Mouse (Mus musculus) embryonic facial prominence, embryonic 12.5 days (tissue): Measurements from ENCODE around the gene Dnajc2. TPM values are rescaled to one million over a fixed set of nuclear protein-coding genes. Genes with fewer than 3 reads are reported as not detected.
A peak's percentile ranks its signal among the peaks of the same experiment; 100 is the strongest.

Source experiments
- ATAC-seq: fragments of 200-750 bp; cut with Nextera tagmentation; 2 replicates; pipeline ENCODE4 v1.8.0; 2017; ENCODE audit not compliant: insufficient number of reproducible peaks, insufficient read depth, low FRiP score, low TSS enrichment
- H3K27ac ChIP-seq: fragments of 300-500 bp; sonication (generic); 2 replicates; pipeline ENCODE4 v1.5.1; 2016; ENCODE audit warnings: mild to moderate bottlenecking
- H3K27me3 ChIP-seq: fragments of 300-500 bp; sonication (generic); 2 replicates; pipeline ENCODE4 v1.6.1; 2016; ENCODE audit warnings: mild to moderate bottlenecking, moderate library complexity
- H3K36me3 ChIP-seq: fragments of 300-500 bp; sonication (generic); 2 replicates; pipeline ENCODE4 v1.6.1; 2016; ENCODE audit warnings: mild to moderate bottlenecking
- H3K4me1 ChIP-seq: fragments of 300-500 bp; sonication (generic); 2 replicates; pipeline ENCODE4 v1.6.1; 2016
- H3K4me2 ChIP-seq: fragments of 300-500 bp; sonication (generic); replicated peaks from 2 replicates; pipeline ENCODE4 v1.6.1; 2016; ENCODE audit warnings: mild to moderate bottlenecking, moderate library complexity
- H3K4me3 ChIP-seq: fragments of 300-500 bp; sonication (generic); 2 replicates; pipeline ENCODE4 v1.5.1; 2016; ENCODE audit warnings: mild to moderate bottlenecking
- H3K9ac ChIP-seq: fragments of 300-500 bp; sonication (generic); 2 replicates; pipeline ENCODE4 v1.6.1; 2016; ENCODE audit warnings: mild to moderate bottlenecking, moderate library complexity
- H3K9me3 ChIP-seq: fragments of 300-500 bp; sonication (generic); 2 replicates; pipeline ENCODE4 v1.6.1; 2016; ENCODE audit warnings: mild to moderate bottlenecking, moderate library complexity
- WGBS: fragments of 180-500 bp; shearing (Covaris S2); methylation state at CpG from one replicate; pipeline ENCODE4 v1.1.7; 2016; 5-methylcytosine and 5-hydroxymethylcytosine counted together
- polyA plus RNA-seq: library from polyadenylated mRNA; unstranded; fragments of >200 nt; fragmentation: Nextera tagmentation; extraction: Ambion mirVana; gene quantifications from 2 replicates; pipeline ENCODE4 v1.2.1, GENCODE M21; 2016

Gene Dnajc2
- polyA plus RNA-seq, result 76.9 and 79.8 TPM in 2 replicates

GRCm38 (mm10) chr5:21785053-21785452 is at the start of gene Dnajc2, which contains the start of gene Psmc2:
Gene Dnajc2, minus strand, starts transcription at chr5:21785251.
Gene Psmc2, plus strand, starts transcription at chr5:21785283.
- no peaks in the 10 kb centered on the region for H3K27me3 ChIP-seq
- H3K4me1 ChIP-seq, result peaks cover 17% of the 10 kb centered on the region
- peak within 1 kb of the TSS; percentile 79 for H3K9ac ChIP-seq
- peak within 1 kb of the TSS; percentile 95 for H3K4me3 ChIP-seq
- ATAC-seq, result peak; percentile 89
- no peaks in the 10 kb centered on the region for H3K9me3 ChIP-seq
- under 1% methylated on average over 37 of the region's 37 CpGs for WGBS
- H3K36me3 ChIP-seq, result peaks cover 27% of the 10 kb centered on the region
- H3K4me2 ChIP-seq, result peak within 1 kb of the TSS; percentile 91
- H3K27ac ChIP-seq, result peak within 1 kb of the TSS; percentile 87; the same call in 1 of the 2 replicates

GRCm38 (mm10) chr5:21831761-21832160 is 46.7 kb upstream of the Dnajc2 start:
- Histone ChIP-seq H3K9me3 (no peaks in the 10 kb centered on the region), H3K27ac (no peak overlapping the region), H3K4me1 (no peaks in the 10 kb centered on the region), H3K9ac (no peak overlapping the region), H3K4me3 (no peak overlapping the region), H3K4me2 (no peak overlapping the region), H3K27me3 (no peaks in the 10 kb centered on the region), H3K36me3 (no peaks in the 10 kb centered on the region)
- 74% methylated on average over 3 of the region's 3 CpGs for WGBS
- ATAC-seq, result no peak

- no peaks in the 10 kb centered on the region for H3K27me3 ChIP-seq
- H3K9me3 ChIP-seq, result no peaks in the 10 kb centered on the region
- no peak for ATAC-seq
- H3K9ac ChIP-seq, result no peak overlapping the region
- H3K4me1 ChIP-seq, result no peaks in the 10 kb centered on the region
- H3K4me2 ChIP-seq, result no peak overlapping the region
- no peaks in the 10 kb centered on the region for H3K36me3 ChIP-seq
- H3K27ac ChIP-seq, result no peak overlapping the region
- WGBS, result 69% methylated on average over 4 of the region's 4 CpGs
- H3K4me3 ChIP-seq, result no peak overlapping the region
Observed at GRCm38 (mm10) chr5:21828855-21829254, 43.8 kb upstream of the Dnajc2 start.

GRCm38 (mm10) chr5:21827643-21828042 is 42.6 kb upstream of the Dnajc2 start:
- H3K9me3 ChIP-seq, result no peaks in the 10 kb centered on the region
- H3K36me3 ChIP-seq, result no peaks in the 10 kb centered on the region
- H3K9ac ChIP-seq, result no peak overlapping the region
- H3K27me3 ChIP-seq, result no peaks in the 10 kb centered on the region
- H3K27ac ChIP-seq, result no peak overlapping the region
- H3K4me1 ChIP-seq, result no peaks in the 10 kb centered on the region
- no peak overlapping the region for H3K4me3 ChIP-seq
- ATAC-seq, result no peak
- H3K4me2 ChIP-seq, result no peak overlapping the region
- WGBS, result 13% methylated on average over 6 of the region's 6 CpGs

- no peaks in the 10 kb centered on the region for H3K27me3 ChIP-seq
- no peak overlapping the region for H3K9ac ChIP-seq
- no peak overlapping the region for H3K27ac ChIP-seq
- H3K4me3 ChIP-seq, result no peak overlapping the region
- no peaks in the 10 kb centered on the region for H3K9me3 ChIP-seq
- WGBS, result 28% methylated on average over 7 of the region's 7 CpGs
- no peak for ATAC-seq
- no peaks in the 10 kb centered on the region for H3K4me1 ChIP-seq
- no peak overlapping the region for H3K4me2 ChIP-seq
- H3K36me3 ChIP-seq, result no peaks in the 10 kb centered on the region
Observed at GRCm38 (mm10) chr5:21826370-21826769, 41.3 kb upstream of the Dnajc2 start.

- Histone ChIP-seq H3K9ac (no peak overlapping the region), H3K4me1 (no peaks in the 10 kb centered on the region), H3K36me3 (no peaks in the 10 kb centered on the region), H3K4me2 (no peak overlapping the region), H3K4me3 (no peak overlapping the region), H3K27ac (no peak overlapping the region), H3K9me3 (no peaks in the 10 kb centered on the region), H3K27me3 (no peaks in the 10 kb centered on the region)
- 45% methylated on average over 1 of the region's 1 CpGs for WGBS
- no peak for ATAC-seq
Observed at GRCm38 (mm10) chr5:21813994-21814393, 28.9 kb upstream of the Dnajc2 start.

GRCm38 (mm10) chr5:21810924-21811323 is 25.9 kb upstream of the Dnajc2 start:
- Histone ChIP-seq H3K9ac (no peak overlapping the region), H3K9me3 (no peaks in the 10 kb centered on the region), H3K36me3 (no peaks in the 10 kb centered on the region), H3K4me3 (no peak overlapping the region), H3K27me3 (no peaks in the 10 kb centered on the region), H3K27ac (no peak overlapping the region), H3K4me1 (no peaks in the 10 kb centered on the region), H3K4me2 (no peak overlapping the region)
- WGBS, result 72% methylated on average over 10 of the region's 10 CpGs
- no peak for ATAC-seq

- H3K27me3 ChIP-seq, result no peaks in the 10 kb centered on the region
- H3K9ac ChIP-seq, result no peak overlapping the region
- no peak overlapping the region for H3K4me2 ChIP-seq
- peaks cover 39% of the 10 kb centered on the region for H3K36me3 ChIP-seq
- no peaks in the 10 kb centered on the region for H3K9me3 ChIP-seq
- 95% methylated on average over 4 of the region's 4 CpGs for WGBS
- ATAC-seq, result no peak
- H3K27ac ChIP-seq, result no peak overlapping the region
- H3K4me1 ChIP-seq, result no peaks in the 10 kb centered on the region
- no peak overlapping the region for H3K4me3 ChIP-seq
Observed at GRCm38 (mm10) chr5:21804837-21805236, 19.8 kb upstream of the Dnajc2 start.

GRCm38 (mm10) chr5:21803691-21804188 is 18.7 kb upstream of the Dnajc2 start:
- Histone ChIP-seq H3K9me3 (no peaks in the 10 kb centered on the region), H3K27ac (no peak overlapping the region), H3K4me1 (no peaks in the 10 kb centered on the region), H3K36me3 (peaks cover 46% of the 10 kb centered on the region), H3K27me3 (no peaks in the 10 kb centered on the region), H3K4me3 (no peak overlapping the region), H3K9ac (no peak overlapping the region), H3K4me2 (no peak overlapping the region)
- WGBS, result 93% methylated on average over 12 of the region's 12 CpGs
- ATAC-seq, result no peak

GRCm38 (mm10) chr5:21802907-21803306 is 17.9 kb upstream of the Dnajc2 start:
- 92% methylated on average over 9 of the region's 9 CpGs for WGBS
- Histone ChIP-seq H3K9me3 (no peaks in the 10 kb centered on the region), H3K27me3 (no peaks in the 10 kb centered on the region), H3K9ac (no peak overlapping the region), H3K27ac (no peak overlapping the region), H3K4me1 (no peaks in the 10 kb centered on the region), H3K4me2 (no peak overlapping the region), H3K4me3 (no peak overlapping the region), H3K36me3 (peaks cover 51% of the 10 kb centered on the region)
- no peak for ATAC-seq

- H3K4me3 ChIP-seq, result no peak overlapping the region
- H3K27me3 ChIP-seq, result no peaks in the 10 kb centered on the region
- H3K36me3 ChIP-seq, result peaks cover 18% of the 10 kb centered on the region
- no peak for ATAC-seq
- no peak overlapping the region for H3K9ac ChIP-seq
- H3K27ac ChIP-seq, result no peak overlapping the region
- H3K4me2 ChIP-seq, result no peak overlapping the region
- no peaks in the 10 kb centered on the region for H3K9me3 ChIP-seq
- peaks cover 12% of the 10 kb centered on the region for H3K4me1 ChIP-seq
Observed at GRCm38 (mm10) chr5:21792166-21792565, 7.1 kb upstream of the Dnajc2 start.

GRCm38 (mm10) chr5:21789061-21789460 is 4.0 kb upstream of the Dnajc2 start:
- H3K4me2 ChIP-seq, result no peak overlapping the region
- peaks cover 17% of the 10 kb centered on the region for H3K4me1 ChIP-seq
- H3K9me3 ChIP-seq, result no peaks in the 10 kb centered on the region
- no peaks in the 10 kb centered on the region for H3K36me3 ChIP-seq
- H3K9ac ChIP-seq, result no peak overlapping the region
- H3K27me3 ChIP-seq, result no peaks in the 10 kb centered on the region
- 74% methylated on average over 5 of the region's 5 CpGs for WGBS
- H3K4me3 ChIP-seq, result no peak overlapping the region
- no peak for ATAC-seq
- H3K27ac ChIP-seq, result no peak overlapping the region
